Mouse (Mus musculus) neural tube, embryonic 10.5 days (tissue): ENCODE measurements around the gene Gm42421.

ENCODE experiments used
- DNase-seq: peaks from one replicate; pipeline ENCODE4 v3.0.0-alpha.2; 2017; ENCODE audit warnings: low spot score; ENCODE audit errors: extremely low spot score

The Gm42421 gene

GRCm38 (mm10) chr5:143927875-143928274, at the start of gene Gm42421:
Gene Gm42421, plus strand, starts transcription at chr5:143928175.
- DNase-seq, result no peak

- no peak for DNase-seq
Observed at GRCm38 (mm10) chr5:143885274-143885673, 42.7 kb upstream of the Gm42421 start.

GRCm38 (mm10) chr5:143890741-143891140, 37.2 kb upstream of the Gm42421 start:
- DNase-seq, result no peak

- DNase-seq, result no peak
Observed at GRCm38 (mm10) chr5:143892255-143892886, 35.6 kb upstream of the Gm42421 start.

- DNase-seq, result no peak
Observed at GRCm38 (mm10) chr5:143893396-143893795, 34.6 kb upstream of the Gm42421 start.

GRCm38 (mm10) chr5:143897635-143898330, 30.2 kb upstream of the Gm42421 start, which contains the start of gene Ankrd61:
Gene Ankrd61, minus strand, starts transcription at chr5:143897685.
- no peak for DNase-seq

- no peak for DNase-seq
Observed at GRCm38 (mm10) chr5:143902111-143902510, 25.9 kb upstream of the Gm42421 start.

GRCm38 (mm10) chr5:143903813-143904212, 24.2 kb upstream of the Gm42421 start:
- DNase-seq, result no peak

- no peak for DNase-seq
Observed at GRCm38 (mm10) chr5:143906429-143906828, 21.5 kb upstream of the Gm42421 start.

- DNase-seq, result no peak
Observed at GRCm38 (mm10) chr5:143908926-143909325, 19.0 kb upstream of the Gm42421 start.

- DNase-seq, result peak; percentile 94
Observed at GRCm38 (mm10) chr5:143909417-143910400, 18.3 kb upstream of the Gm42421 start, which contains the start of the genes Aimp2 and Pms2. Gene Aimp2, minus strand, starts transcription at chr5:143909847. Gene Pms2, plus strand, starts transcription at chr5:143909964.

GRCm38 (mm10) chr5:143916221-143916620, 11.8 kb upstream of the Gm42421 start:
- no peak for DNase-seq

- DNase-seq, result no peak
Observed at GRCm38 (mm10) chr5:143917418-143917817, 10.6 kb upstream of the Gm42421 start.

- DNase-seq, result no peak
Observed at GRCm38 (mm10) chr5:143918120-143918519, 9.9 kb upstream of the Gm42421 start.

GRCm38 (mm10) chr5:143924781-143925452, 3.1 kb upstream of the Gm42421 start:
- DNase-seq, result no peak

- DNase-seq, result no peak
Observed at GRCm38 (mm10) chr5:143929291-143929690, 1.3 kb downstream of the Gm42421 start.

GRCm38 (mm10) chr5:143930656-143931055, 2.7 kb downstream of the Gm42421 start:
- DNase-seq, result no peak

GRCm38 (mm10) chr5:143931863-143932580, 4.0 kb downstream of the Gm42421 start:
- no peak for DNase-seq

GRCm38 (mm10) chr5:143932831-143933230, 4.9 kb downstream of the Gm42421 start, which contains the start of gene Rsph10b:
Gene Rsph10b, plus strand, starts transcription at chr5:143933035.
- DNase-seq, result no peak

GRCm38 (mm10) chr5:143933414-143933813, 5.4 kb downstream of the Gm42421 start:
- no peak for DNase-seq
